Mouse (Mus musculus) megakaryocyte, embryonic 14.5 days (primary cell): ENCODE measurements at regions not wholly inside any gene's neighbourhood (a gene's known extent, or its start where the extent isn't known, plus 50 kb on each side); places are given as distances from the start of the nearest gene placed in this dataset.

Experiments used
- FLI1 ChIP-seq: IDR thresholded peaks from 2 replicates; pipeline ENCODE4 v1.6.1; 2012; ENCODE audit warnings: low read length, inconsistent platforms, mixed read lengths
- GATA1 ChIP-seq: IDR thresholded peaks from 3 replicates; pipeline ENCODE4 v1.6.1; 2012; ENCODE audit warnings: mixed read lengths, low read length, inconsistent platforms, borderline replicate concordance

GRCm38 (mm10) chr13:110923936-110924335 is 330.9 kb upstream of the Actbl2 start:
- TF ChIP-seq GATA1, result no peak
- no peak for TF ChIP-seq FLI1
